Mouse (Mus musculus): Measurements from ENCODE around the gene Egflam. TPM values are rescaled to one million over a fixed set of nuclear protein-coding genes. Genes with fewer than 3 reads are reported as not detected.

Gene Egflam
- polyA plus RNA-seq, 1 experiment from 2014 or later = 14.3 TPM

DNA sequence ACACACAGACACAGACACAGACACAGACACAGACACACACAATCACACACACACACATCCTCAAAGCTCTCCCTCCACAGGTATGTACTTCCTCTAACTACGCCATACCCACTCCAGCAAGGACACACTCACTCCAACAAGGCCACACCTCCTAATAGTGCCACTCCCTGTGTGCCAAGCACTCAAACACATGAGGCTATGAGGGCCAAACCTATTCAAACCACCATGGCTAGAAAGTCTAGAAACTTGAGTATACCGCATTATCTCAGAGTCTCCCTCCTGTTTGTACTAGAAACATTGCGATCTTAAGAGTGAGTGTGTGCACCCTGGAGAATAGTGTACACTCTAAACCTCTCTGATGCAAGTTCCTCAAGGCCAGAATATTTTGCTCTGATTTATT lies 182.3 kb downstream of the Egflam start:
- Histone ChIP-seq H3K9ac (ENCODE audit: low read depth, low read length) (no peak overlapping the region), H3K4me1 (replicated peaks; ENCODE audit: insufficient read depth, low read length) (no peaks in the 10 kb centered on the region), H3K4me2 (ENCODE audit: low read length) (no peak overlapping the region), H3K9me3 (replicated peaks; ENCODE audit: low read length) (no peaks in the 10 kb centered on the region), H3K4me3 (replicated peaks; ENCODE audit: low read depth, low read length) (no peak overlapping the region), H3K36me3 (ENCODE audit: insufficient read depth, low read length) (no peaks in the 10 kb centered on the region), H3K27me3 (ENCODE audit: insufficient read depth, low read length) (no peaks in the 10 kb centered on the region), H3K27ac (no peak overlapping the region)
- ATAC-seq (replicated peaks; ENCODE audit: low FRiP score, low read depth) (no peak), DNase-seq (ENCODE audit: low spot score) (no peak)
- WGBS = 94% methylated on average over 3 of the region's 3 CpGs
- no peak for TF ChIP-seq CTCF (IDR thresholded peaks at IDR 0.05; ENCODE audit: low read depth)

DNA sequence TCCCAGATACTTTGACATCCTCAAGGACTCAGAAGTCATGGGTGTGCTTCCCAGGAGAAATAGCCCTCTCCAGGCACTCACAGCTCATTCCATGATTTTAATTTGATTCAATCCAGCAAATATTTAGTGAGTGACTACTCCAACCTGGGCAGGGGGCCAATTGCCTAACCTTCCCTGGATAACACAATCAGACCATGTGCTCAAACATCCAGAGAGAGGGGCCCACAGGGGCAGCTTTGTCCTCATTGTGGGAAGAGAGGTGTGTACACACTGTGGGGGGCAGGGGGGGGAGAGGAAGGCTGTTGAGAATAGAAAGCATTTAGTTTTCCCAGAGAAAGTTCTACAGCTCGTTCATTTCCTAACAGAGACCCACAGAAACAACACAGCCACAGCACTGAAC lies 184.5 kb downstream of the Egflam start:
- no peak overlapping the region for H3K4me3 ChIP-seq (replicated peaks; ENCODE audit: low read depth, low read length)
- no peak for DNase-seq (ENCODE audit: low spot score)
- no peak overlapping the region for H3K9ac ChIP-seq (ENCODE audit: low read depth, low read length)
- ATAC-seq (replicated peaks; ENCODE audit: low FRiP score, low read depth) = no peak
- H3K27ac ChIP-seq = no peak overlapping the region
- H3K4me2 ChIP-seq (ENCODE audit: low read length) = no peak overlapping the region
- TF ChIP-seq CTCF (IDR thresholded peaks at IDR 0.05; ENCODE audit: low read depth) = no peak
- H3K4me1 ChIP-seq (replicated peaks; ENCODE audit: insufficient read depth, low read length) = no peaks in the 10 kb centered on the region
- H3K36me3 ChIP-seq (ENCODE audit: insufficient read depth, low read length) = no peaks in the 10 kb centered on the region
- WGBS = 32% methylated on average over 1 of the region's 1 CpGs
- H3K9me3 ChIP-seq (replicated peaks; ENCODE audit: low read length) = no peaks in the 10 kb centered on the region
- H3K27me3 ChIP-seq (ENCODE audit: insufficient read depth, low read length) = no peaks in the 10 kb centered on the region

DNA sequence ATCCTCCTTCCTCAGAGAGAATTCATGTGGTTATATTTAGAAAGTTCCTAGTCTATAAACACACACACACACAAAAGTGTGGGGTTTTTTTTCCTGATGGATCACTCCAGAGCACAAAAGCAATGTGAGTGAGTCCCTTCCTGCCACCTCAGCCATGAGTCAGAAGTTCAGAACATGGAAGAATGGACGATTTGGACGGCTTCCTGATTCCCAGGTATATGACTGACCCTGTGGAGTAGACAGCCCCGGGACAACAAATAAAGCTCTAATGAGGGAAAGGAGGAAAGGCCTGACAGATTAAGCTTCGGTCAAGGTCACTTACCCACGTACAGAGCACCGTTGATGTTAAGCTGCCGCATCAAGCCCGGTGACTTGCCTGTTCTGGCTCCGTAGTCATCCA lies 190.0 kb downstream of the Egflam start:
- Histone ChIP-seq H3K27me3 (ENCODE audit: insufficient read depth, low read length) (no peaks in the 10 kb centered on the region), H3K36me3 (ENCODE audit: insufficient read depth, low read length) (no peaks in the 10 kb centered on the region), H3K9ac (ENCODE audit: low read depth, low read length) (no peak overlapping the region), H3K4me1 (replicated peaks; ENCODE audit: insufficient read depth, low read length) (0 out of 2 replicates have a peak, but pooled peaks cover 10% of the 10 kb centered on the region), H3K27ac (no peak overlapping the region), H3K4me3 (replicated peaks; ENCODE audit: low read depth, low read length) (no peak overlapping the region), H3K9me3 (replicated peaks; ENCODE audit: low read length) (no peaks in the 10 kb centered on the region), H3K4me2 (ENCODE audit: low read length) (no peak overlapping the region)
- DNase-seq (ENCODE audit: low spot score) (no peak), ATAC-seq (replicated peaks; ENCODE audit: low FRiP score, low read depth) (no peak)
- 43% methylated on average over 9 of the region's 9 CpGs for WGBS
- TF ChIP-seq CTCF (IDR thresholded peaks at IDR 0.05; ENCODE audit: low read depth) = no peak

DNA sequence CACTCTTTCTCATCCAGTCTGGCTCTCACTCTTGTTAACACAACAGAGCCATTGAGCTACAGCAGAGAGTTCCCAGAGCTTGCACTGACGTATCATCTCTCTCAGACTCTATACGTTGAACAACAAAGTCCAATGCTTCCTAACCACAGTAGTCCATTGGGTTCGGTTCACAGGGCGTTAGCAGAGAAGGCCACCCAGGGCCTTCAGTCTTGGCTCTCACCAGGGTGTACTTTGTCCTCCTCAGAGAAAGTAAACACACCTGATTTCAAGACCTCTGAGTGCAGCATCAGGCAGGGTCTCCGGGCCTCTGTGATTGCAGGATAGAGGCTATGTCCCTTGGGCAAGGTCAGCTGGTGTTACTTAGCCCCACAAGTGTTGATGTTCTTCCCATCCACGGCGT lies 190.9 kb downstream of the Egflam start:
- Histone ChIP-seq H3K4me3 (replicated peaks; ENCODE audit: low read depth, low read length) (no peak overlapping the region), H3K9ac (ENCODE audit: low read depth, low read length) (no peak overlapping the region), H3K4me2 (ENCODE audit: low read length) (no peak overlapping the region), H3K27ac (no peak overlapping the region), H3K4me1 (replicated peaks; ENCODE audit: insufficient read depth, low read length) (0 out of 2 replicates have a peak, but pooled peaks cover 13% of the 10 kb centered on the region), H3K9me3 (replicated peaks; ENCODE audit: low read length) (no peaks in the 10 kb centered on the region), H3K27me3 (ENCODE audit: insufficient read depth, low read length) (no peaks in the 10 kb centered on the region), H3K36me3 (ENCODE audit: insufficient read depth, low read length) (no peaks in the 10 kb centered on the region)
- DNase-seq (ENCODE audit: low spot score) = no peak
- WGBS = 90% methylated on average over 7 of the region's 7 CpGs
- no peak for TF ChIP-seq CTCF (IDR thresholded peaks at IDR 0.05; ENCODE audit: low read depth)
- ATAC-seq (replicated peaks; ENCODE audit: low FRiP score, low read depth) = no peak

DNA sequence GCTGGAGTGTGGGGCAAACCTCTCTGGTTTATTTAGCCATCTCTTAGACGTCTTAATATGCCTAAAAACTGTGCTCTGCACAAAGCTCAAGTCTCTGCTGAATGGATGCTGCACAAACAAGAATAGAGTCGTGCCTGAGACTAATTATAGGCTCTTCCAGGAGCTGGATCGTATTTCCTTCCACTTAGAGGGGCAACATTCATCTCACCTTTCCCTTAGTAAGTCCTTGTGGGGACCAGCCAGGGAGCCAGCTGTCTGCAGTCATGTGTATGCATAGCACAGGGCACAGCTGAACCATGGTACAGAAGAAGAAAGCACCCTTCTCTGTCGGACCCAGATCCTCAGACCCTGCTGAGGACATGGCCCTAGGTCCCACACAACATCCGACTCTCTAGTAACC lies 192.1 kb downstream of the Egflam start:
- no peak for ATAC-seq (replicated peaks; ENCODE audit: low FRiP score, low read depth)
- TF ChIP-seq CTCF (IDR thresholded peaks at IDR 0.05; ENCODE audit: low read depth) = no peak
- no peak overlapping the region for H3K4me2 ChIP-seq (ENCODE audit: low read length)
- no peak for DNase-seq (ENCODE audit: low spot score)
- H3K36me3 ChIP-seq (ENCODE audit: insufficient read depth, low read length) = no peaks in the 10 kb centered on the region
- no peak overlapping the region for H3K27ac ChIP-seq
- no peak overlapping the region for H3K4me3 ChIP-seq (replicated peaks; ENCODE audit: low read depth, low read length)
- 0 out of 2 replicates have a peak, but pooled peaks cover 19% of the 10 kb centered on the region for H3K4me1 ChIP-seq (replicated peaks; ENCODE audit: insufficient read depth, low read length)
- no peaks in the 10 kb centered on the region for H3K9me3 ChIP-seq (replicated peaks; ENCODE audit: low read length)
- H3K9ac ChIP-seq (ENCODE audit: low read depth, low read length) = no peak overlapping the region
- no peaks in the 10 kb centered on the region for H3K27me3 ChIP-seq (ENCODE audit: insufficient read depth, low read length)
- 27% methylated on average over 5 of the region's 5 CpGs for WGBS

DNA sequence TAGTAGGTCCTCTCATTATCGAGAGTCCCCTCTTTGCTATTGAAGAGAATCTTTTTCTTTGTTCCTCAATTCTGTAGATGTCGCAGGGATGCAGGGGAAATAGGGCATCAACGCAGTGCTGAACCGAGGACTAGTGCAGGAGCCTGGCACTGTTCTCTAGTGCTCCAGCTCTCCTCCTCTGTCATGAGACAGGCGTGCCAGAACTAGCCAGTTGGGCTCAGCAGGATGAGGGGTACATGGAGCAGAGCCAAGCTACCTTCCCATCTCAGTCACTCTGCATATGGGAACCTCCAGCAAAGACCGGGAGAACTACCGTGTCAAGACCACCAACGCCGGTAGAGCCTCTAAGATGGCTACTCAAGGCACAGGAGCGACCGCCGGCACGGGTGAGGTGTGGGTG lies 193.3 kb downstream of the Egflam start:
- ATAC-seq (replicated peaks; ENCODE audit: low FRiP score, low read depth) (no peak), DNase-seq (ENCODE audit: low spot score) (no peak)

More for the DNA sequence above, 193.3 kb downstream of the Egflam start:
- Histone ChIP-seq H3K36me3 (ENCODE audit: insufficient read depth, low read length) (no peaks in the 10 kb centered on the region), H3K4me1 (replicated peaks; ENCODE audit: insufficient read depth, low read length) (0 out of 2 replicates have a peak, but pooled peaks cover 22% of the 10 kb centered on the region), H3K9ac (ENCODE audit: low read depth, low read length) (no peak overlapping the region), H3K9me3 (replicated peaks; ENCODE audit: low read length) (no peaks in the 10 kb centered on the region), H3K4me3 (replicated peaks; ENCODE audit: low read depth, low read length) (no peak overlapping the region), H3K27me3 (ENCODE audit: insufficient read depth, low read length) (no peaks in the 10 kb centered on the region), H3K4me2 (ENCODE audit: low read length) (no peak overlapping the region), H3K27ac (0 out of 2 replicates have a peak overlapping the region, but pooled peaks have one; percentile 58)
- no peak for TF ChIP-seq CTCF (IDR thresholded peaks at IDR 0.05; ENCODE audit: low read depth)
- WGBS = 84% methylated on average over 13 of the region's 13 CpGs

All from kidney, postnatal 0 days (tissue).